Mouse (Mus musculus): ENCODE measurements around the gene Blcap. TPM values are rescaled to one million over a fixed set of nuclear protein-coding genes. Genes with fewer than 3 reads are reported as not detected.
A peak's percentile ranks its signal among the peaks of the same experiment; 100 is the strongest.
"Not testable (repeated sequence)": the region's sequence is repeated elsewhere in the genome, so short reads cannot be mapped to it uniquely, and the experiment has no call there.

The Blcap gene
- 10 to 100 TPM; 25.9 to 34.6 TPM for total RNA-seq (2021)
- long read RNA-seq, experiment 1, transcript Blcap-202 (2 exons, 2,056 nt): major isoform, 63 of 77 reads
- long read RNA-seq, experiment 1, partial matches to known transcripts: 6 of 77 reads
- long read RNA-seq, experiment 1, other reads (novel, unspliced or antisense): 4 of 77 reads
- long read RNA-seq, experiment 2, transcript Blcap-202 (2 exons, 2,056 nt): major isoform, 53 of 60 reads
- long read RNA-seq, experiment 2, partial matches to known transcripts: 0 of 60 reads
- long read RNA-seq, experiment 2, other reads (novel, unspliced or antisense): 6 of 60 reads

DNA sequence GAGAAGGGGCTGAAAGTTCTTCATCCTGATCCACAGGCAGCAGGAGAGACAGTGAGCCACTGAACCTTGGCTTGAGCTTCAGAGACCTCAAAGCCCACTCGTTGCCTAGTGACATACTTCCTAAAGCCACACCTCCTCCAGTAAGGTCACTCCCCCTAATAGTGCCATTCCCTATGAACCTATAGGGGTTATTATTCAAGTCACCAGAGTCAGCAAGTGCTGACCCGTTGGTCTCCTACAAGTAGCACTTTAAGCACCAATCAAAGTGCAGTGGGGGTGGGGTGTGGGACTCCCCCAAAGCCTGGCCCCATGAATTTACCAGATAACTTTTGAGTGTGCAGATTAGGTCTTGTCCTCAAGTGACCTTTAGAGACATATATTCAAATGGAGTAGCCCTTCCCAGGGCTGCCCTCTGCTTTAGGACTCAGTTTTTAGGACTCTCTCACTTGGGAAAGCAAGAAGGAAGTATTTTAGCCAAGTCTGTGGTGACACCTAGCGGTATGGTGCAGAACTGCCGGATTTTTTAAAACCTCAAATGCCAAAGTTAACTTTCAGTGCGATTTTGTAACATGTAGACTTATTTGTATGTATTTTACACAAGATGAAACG lies at the start of gene Blcap:
Gene Blcap, minus strand, starts transcription at position 51 of the 609 bp plus-strand sequence.
- DNase-seq: peak; percentile 44

GRCm38 (mm10) chr2:157618393-157618792 lies 47.3 kb upstream of the Blcap start:
- no peak for DNase-seq

- no peak for DNase-seq
Measured at GRCm38 (mm10) chr2:157613997-157614396, 42.9 kb upstream of the Blcap start.

DNA sequence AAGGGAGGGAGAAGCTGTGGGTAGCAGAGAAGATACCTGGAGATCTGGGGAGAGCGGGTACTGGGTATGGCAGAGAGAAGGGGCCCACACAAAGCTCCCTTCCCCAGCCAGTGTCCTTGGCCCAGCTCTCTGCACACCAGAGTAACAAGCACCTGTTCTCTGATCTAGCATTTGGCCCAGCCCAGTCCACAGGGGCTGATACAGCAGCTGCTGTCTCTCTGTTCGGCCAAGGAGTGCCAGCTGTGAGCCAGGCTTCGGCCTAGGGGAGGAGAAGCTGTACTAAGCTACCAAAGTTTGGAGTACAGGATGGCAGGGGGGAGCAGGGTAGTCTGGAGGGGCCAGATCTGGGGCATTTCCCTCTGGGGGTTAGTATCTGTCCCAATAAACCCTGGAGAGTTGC lies 40.7 kb upstream of the Blcap start:
- no peak for DNase-seq

- DNase-seq: no peak
Measured at GRCm38 (mm10) chr2:157607542-157608236, 36.6 kb upstream of the Blcap start.

DNA sequence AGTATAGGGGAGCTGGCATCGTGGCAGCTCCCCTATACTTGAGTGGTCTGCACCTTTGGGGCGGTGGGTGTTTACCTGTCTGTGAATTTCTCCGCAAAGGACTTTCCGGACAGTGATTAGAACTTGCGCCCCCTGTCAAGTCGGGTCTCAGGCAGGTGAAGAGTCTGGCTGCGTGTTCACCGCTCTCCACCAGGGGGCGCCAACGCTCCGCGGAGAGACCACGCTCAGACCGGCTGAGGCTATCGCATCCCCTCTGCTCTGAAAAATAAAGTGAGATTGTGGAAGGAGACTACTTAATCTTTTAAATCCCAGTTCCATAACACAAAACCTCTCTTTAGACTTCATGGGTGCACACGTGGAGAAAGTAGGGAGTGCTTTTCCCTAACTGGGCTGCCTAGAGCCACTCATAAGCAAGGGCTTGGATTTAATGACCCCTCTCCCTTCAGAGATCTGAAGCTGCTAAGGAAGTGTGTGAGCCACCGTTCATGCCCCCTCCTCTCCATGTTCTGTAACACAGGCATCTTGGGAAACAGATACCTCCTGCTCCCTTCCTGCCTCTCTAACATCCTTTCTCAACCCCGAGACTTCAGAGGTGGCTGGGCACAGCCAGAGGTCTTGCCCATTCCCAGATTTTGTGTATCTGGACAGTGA lies 34.1 kb upstream of the Blcap start:
- DNase-seq: peak; percentile 90

- no peak for DNase-seq
Measured at GRCm38 (mm10) chr2:157601435-157601839, 30.4 kb upstream of the Blcap start.

DNA sequence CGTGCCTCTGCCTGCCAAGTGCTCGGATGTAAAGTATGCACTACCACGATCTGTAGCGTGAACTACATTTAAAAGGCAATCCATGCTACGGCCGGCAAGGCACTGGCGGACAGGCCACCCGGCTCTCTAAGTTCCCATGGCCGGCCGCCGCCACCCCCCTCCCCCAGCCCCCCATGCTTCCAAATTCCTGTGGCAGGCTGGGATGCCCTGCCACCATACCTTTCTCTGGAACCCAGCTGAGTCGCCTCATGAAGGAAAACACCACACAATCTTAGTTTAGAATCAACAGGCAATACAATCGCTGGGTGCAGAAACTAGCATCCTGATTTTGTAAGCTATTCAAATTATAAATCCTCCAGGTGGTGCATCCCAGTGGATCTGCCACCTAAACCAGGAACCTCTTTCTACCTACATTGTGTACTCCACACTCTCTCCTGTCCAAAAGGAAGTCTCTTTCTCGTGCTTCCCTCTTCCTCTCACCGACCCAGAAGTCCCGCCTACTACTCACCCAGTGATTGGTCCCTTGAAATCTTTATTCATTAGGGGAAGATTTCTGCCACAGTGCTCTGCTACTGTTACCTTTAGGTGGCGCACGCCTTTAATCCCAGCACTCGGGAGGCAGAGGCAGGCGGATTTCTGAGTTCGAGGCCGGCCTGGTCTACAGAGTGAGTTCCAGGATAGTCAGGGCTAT lies 25.9 kb upstream of the Blcap start:
- DNase-seq: no peak

DNA sequence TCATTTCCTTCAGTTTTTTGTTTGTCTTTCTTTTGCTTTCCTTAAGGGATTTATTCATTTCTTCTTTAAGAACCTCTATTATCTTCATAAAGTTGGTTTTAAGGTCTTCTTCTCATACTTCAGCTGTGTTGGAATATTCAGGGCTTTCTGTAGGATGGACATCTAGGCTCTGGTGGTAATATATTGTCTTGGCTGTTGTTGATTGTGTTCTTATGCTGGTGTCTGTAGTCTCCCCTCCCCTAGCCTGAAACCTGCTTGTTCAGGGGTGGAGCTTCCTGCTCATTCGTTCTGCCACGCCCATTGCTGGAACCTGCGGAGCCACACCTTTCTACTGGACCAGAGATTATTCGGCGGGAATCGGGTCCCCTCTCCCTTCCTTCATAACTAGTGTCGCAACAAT lies 14.3 kb upstream of the Blcap start:
- not testable (repeated sequence) for DNase-seq

DNA sequence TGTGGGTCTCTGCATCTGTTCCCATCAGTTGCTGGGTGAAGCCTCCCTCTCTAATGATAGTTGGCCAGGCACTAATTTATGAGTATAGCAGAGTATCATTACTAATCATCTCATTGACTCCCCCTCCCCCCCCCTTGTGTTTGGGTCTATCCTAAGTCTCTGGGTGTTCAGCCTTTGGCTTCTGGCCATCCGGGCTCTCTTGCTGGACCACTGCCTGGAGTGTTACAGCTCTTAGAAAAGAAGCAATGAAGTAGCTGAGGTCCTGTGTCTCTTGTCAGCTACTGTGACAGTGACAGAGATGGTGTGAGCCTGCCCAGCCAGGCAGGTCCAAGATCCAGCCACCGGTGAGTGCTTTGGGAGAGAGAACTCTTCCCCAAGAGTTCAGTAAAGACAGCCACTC lies 1.7 kb upstream of the Blcap start:
- DNase-seq: no peak

DNA sequence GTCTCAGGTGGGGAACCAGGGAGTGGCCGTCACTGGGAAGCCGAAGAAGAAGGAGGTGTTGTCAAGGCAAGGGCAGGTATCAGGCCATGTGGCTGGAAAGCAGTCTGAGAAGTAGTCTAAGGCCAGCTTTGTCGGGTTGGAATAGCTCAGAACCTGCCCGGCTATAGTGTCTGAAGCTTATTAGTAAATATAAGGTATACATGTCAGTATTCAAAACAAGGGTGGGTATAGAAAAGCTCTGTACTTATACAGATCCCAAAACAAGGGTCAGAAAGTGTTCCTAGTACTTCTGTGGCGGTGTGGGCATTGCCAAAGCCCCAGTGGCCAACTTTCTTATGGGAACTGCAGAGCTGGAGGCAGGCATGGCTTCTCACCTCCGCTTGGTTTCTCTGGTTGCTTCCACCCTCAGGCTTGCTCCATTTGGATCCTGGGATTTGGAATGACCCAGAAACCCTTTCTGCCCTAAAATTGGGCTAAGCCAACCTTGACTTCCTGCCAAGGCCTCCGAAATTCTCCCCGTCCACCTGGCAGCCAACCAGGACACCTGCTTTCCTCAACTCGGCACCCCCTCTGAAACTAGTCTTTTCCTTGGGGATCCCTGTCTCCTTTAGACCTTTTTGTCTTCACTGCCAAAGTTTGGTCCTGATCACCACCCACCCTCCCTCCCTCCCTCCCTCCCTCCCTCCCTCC lies 1.1 kb downstream of the Blcap start:
- DNase-seq: no peak

- DNase-seq: no peak
Measured at GRCm38 (mm10) chr2:157568881-157569280, 2.2 kb downstream of the Blcap start.

GRCm38 (mm10) chr2:157567235-157567961 lies 3.7 kb downstream of the Blcap start:
- no peak for DNase-seq

- DNase-seq: peak; percentile 78
Measured at GRCm38 (mm10) chr2:157566260-157566952, 4.7 kb downstream of the Blcap start.

- no peak for DNase-seq
Measured at GRCm38 (mm10) chr2:157565898-157566259, 5.2 kb downstream of the Blcap start.

GRCm38 (mm10) chr2:157565446-157565845 lies 5.6 kb downstream of the Blcap start:
- DNase-seq: no peak

- DNase-seq: no peak
Measured at GRCm38 (mm10) chr2:157564723-157565122, 6.4 kb downstream of the Blcap start.

- no peak for DNase-seq
Measured at GRCm38 (mm10) chr2:157563031-157563430, 8.0 kb downstream of the Blcap start.

DNA sequence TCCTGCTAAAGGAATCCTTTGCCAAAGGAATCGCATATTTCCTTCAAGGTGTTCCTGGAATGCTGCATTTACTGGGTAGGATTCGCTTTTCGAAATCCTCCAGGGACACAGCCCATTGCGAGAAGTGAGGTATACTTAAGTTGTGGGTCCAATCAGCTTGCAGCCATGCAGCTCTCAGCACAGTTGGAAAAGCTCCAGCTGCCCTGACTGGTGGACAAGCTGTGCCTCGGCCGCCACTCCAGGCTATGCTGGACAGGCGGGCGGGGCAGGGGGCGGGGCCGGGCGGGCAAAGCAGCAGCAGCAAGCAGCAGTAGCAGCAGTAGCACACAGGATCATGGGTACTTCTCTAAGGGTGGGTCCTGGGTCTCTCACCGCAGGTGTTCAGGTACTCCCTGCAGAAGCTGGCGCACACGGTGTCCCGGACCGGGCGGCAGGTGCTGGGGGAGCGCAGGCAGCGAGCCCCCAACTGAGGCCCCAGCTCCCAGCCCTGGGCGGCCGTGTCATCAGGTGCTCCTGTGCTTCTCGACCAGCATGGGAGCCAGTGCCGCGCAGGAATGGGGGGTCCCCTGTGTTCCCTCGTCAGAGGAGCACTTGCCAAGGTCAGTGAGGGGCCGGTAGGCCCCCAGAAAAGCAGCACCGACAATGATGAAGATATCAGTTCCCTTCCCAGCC lies 9.8 kb downstream of the Blcap start:
- peak; percentile 86 for DNase-seq

DNA sequence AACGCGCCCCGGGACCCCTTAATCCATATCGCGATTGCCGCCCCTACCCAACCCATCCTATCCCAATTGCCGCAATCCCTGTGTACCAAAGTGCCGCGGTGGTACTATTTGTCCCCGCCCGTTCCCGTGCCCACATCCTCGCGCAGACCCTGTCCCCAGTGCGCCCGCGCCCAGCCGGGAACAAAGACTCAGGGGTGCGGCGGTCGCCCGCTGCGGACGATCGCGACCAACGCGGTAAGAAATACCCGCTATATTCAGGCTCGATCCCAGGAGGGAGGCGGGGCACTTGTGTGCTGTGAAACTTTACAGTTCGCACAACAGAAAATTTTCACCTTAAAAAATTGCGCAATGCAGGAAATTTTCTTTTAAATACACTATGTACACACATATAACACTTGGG lies 10.8 kb downstream of the Blcap start:
- no peak for DNase-seq
